ENCODE assay signal across 10 mouse cellular contexts in genomic region chr13:51071063-51071680, GRCm38 (mm10). TPM values are rescaled to one million over a fixed set of nuclear protein-coding genes. Genes with fewer than 3 reads are reported as not detected.
DNase-seq lines count a peak whose midpoint lies in the region; ATAC-seq lines count a peak whose summit lies in the region.
"Had no signal": no experiment of that assay in that cellular context is flagged by ENCODE, and none has a peak within 500 bp of the region (broad histone marks: within the 10 kb centered on the region; RNA-seq: fewer than 3 reads in every experiment).

No protein-coding gene starts in this region.

- no peak overlapping the region for H3K9ac ChIP-seq in kidney, embryonic 16.5 days (replicated peaks; ENCODE audit: low read length)

- no peaks in the 10 kb centered on the region for H3K27me3 ChIP-seq in kidney, embryonic 16.5 days (ENCODE audit: insufficient read depth, low read length)

- no peaks in the 10 kb centered on the region for H3K9me3 ChIP-seq in kidney, embryonic 16.5 days (ENCODE audit: low read length)

- WGBS in kidney, embryonic 16.5 days, result 41% methylated on average over 11 of the region's 11 CpGs

- H3K36me3 ChIP-seq in kidney, embryonic 16.5 days (ENCODE audit: insufficient read depth, low read length), result no peaks in the 10 kb centered on the region

- H3K27ac ChIP-seq in brown adipose tissue, adult 24 weeks (replicated peaks; ENCODE audit: low read depth, low read length), result peak overlapping the region; percentile 69
- peak overlapping the region; percentile 58; the same call in 1 of the 2 replicates for H3K27ac ChIP-seq in kidney, embryonic 16.5 days (ENCODE audit: low read length)

- peak overlapping the region; percentile 41 for H3K4me3 ChIP-seq in brown adipose tissue, adult 24 weeks (ENCODE audit: insufficient read depth, low read depth, low read length)
- H3K4me3 ChIP-seq in kidney, embryonic 16.5 days (ENCODE audit: low read length), result no peak overlapping the region

- no peaks in the 10 kb centered on the region for H3K4me1 ChIP-seq in brown adipose tissue, adult 24 weeks (ENCODE audit: control insufficient read depth, insufficient read depth, insufficient read length, low read length)
- H3K4me1 ChIP-seq in kidney, embryonic 16.5 days (ENCODE audit: insufficient read depth, low read length), result peaks cover 10% of the 10 kb centered on the region; the same call in 1 of the 2 replicates

- no peak for ATAC-seq in kidney, embryonic 16.5 days (ENCODE audit: low FRiP score, low TSS enrichment)
- peak; percentile 68 for ATAC-seq in megakaryocyte, adult 5-6 weeks (ENCODE audit: poor library complexity, severe bottlenecking)
- ATAC-seq: midbrain, embryonic 16.5 days had no signal

- peak; percentile 96 for DNase-seq in heart, adult 11 months
- no peak for DNase-seq in heart, postnatal 4 days
- DNase-seq in right cerebral cortex, adult 2 months (ENCODE audit: low spot score in 2 of 2), result no peak
- no peak for DNase-seq in urinary bladder, adult 2 months (ENCODE audit: low spot score)
- no peak for DNase-seq in testis, postnatal 10 days (ENCODE audit: low spot score)
- DNase-seq: adrenal gland, postnatal 14 days had no signal

- peak overlapping the region; percentile 18; the same call in 1 of the 2 replicates for H3K4me2 ChIP-seq in kidney, embryonic 16.5 days (replicated peaks; ENCODE audit: low read depth, low read length)

RNA-seq across cellular contexts. Expression of gene Spin1, which starts 29.5 kb away (rescaled TPM):
- total RNA-seq in heart, postnatal 4 days (2021), result 10 to 100 TPM; 75.0 to 75.7 TPM
- polyA plus RNA-seq in brown adipose tissue, adult 24 weeks (2012; ENCODE audit: insufficient read depth, insufficient read length, missing spikeins), result 14.7 and 16.4 TPM in 2 replicates
- 92.2 and 94.0 TPM in 2 replicates for polyA plus RNA-seq in kidney, embryonic 16.5 days (2015; fragmentation: Nextera tagmentation; extraction: Ambion mirVana)
- 33.9 and 37.5 TPM in 2 replicates for total RNA-seq in megakaryocyte, adult 5-6 weeks (2015)
- 39.0 and 39.2 TPM in 2 replicates for total RNA-seq in megakaryocyte, adult 5-6 weeks (2017)
- polyA plus RNA-seq in urinary bladder, adult 2 months (2012; rRNA removed), result 41.5 and 49.4 TPM in 2 replicates
